Mouse (Mus musculus): ENCODE measurements at regions not wholly inside any gene's neighbourhood (a gene's known extent, or its start where the extent isn't known, plus 50 kb on each side); places are given as distances from the start of the nearest gene placed in this dataset.
A peak's percentile ranks its signal among the peaks of the same experiment; 100 is the strongest.

DNA sequence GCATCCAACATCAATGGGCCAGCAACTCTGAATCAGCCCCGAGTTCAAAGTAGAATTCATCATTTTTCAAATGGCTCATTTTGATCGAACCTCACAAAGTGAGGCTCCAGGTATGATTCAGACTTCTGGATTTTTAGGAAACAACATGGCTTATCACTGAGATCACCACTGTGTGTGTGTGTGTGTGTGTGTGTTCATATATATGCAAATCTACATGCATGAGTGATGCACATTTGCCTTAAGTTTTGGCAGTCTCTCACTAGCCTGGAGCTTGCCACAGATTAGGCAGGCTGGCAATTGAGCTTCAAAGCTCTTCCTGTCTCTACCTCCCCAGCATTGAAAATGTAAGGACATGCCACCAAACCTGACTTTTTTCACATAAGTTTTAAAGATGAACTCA lies 195.1 kb upstream of the Mindy3 start:
- DNase-seq (ENCODE audit: low read depth in 2 of 2, low spot score in 2 of 2) = no peak

DNA sequence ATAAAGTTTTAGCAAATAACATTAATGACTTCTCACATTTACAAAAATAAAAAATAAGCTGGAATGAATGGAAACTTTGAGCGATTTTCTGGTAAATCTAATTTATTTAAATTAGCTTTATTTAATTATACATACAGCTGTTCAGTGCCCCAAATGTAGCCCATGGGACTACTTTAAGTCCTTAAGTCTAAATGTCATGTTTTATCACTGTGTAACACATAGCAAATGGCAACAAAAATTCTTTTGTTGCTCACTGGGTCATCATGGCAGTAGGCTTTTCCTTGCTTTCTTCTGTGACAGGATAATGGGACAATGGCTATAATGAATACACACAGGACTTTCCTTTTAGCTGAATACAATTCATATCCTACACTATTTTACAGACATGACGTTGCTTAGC lies 194.6 kb upstream of the Mindy3 start:
- DNase-seq (ENCODE audit: low read depth in 2 of 2, low spot score in 2 of 2) = no peak

DNA sequence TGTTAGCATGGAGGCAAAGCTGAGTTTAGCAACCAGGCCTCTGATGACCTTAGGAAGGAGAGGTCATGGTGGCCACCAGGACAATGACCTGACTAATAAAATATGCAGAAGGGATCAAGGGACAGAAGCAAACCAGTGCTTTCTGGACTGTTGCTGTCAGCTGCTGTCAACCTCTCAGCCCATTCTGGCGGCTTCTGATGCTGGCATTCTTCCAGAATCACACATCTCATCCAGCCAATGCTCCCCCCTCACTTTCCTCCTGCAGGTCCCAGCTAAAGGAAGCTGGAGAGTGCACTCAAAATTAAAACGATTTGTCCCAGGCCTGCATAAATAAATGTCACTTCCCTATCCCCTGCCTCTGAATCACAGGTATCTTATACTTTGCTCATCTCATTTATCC lies 163.3 kb upstream of the Mindy3 start:
- no peak for DNase-seq (ENCODE audit: low read depth in 2 of 2, low spot score in 2 of 2)

GRCm38 (mm10) chr2:12557736-12558135 lies 138.5 kb upstream of the Mindy3 start:
- no peak for DNase-seq (ENCODE audit: low read depth in 2 of 2, low spot score in 2 of 2)

DNA sequence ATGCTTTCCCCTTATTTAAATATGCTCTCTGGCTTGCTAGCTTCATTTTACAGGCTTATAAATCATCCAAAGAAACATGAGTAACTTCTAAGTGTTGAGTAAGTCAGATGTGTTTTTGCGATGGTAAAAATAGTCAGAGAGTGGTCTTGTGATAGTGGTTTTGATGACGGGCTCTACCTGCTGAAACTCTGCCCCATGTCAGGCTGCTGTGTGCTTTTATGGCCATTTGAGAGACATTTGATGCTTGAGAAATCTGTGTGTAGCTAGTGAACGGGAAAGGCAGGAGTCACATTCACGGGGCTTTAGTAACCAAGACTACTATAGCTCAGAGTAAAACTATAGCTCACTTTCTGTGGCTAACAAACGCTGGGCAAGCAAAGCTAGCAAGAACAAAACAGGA lies 103.1 kb upstream of the Mindy3 start:
- no peak for DNase-seq (ENCODE audit: low read depth in 2 of 2, low spot score in 2 of 2)

GRCm38 (mm10) chr2:12521744-12522143 lies 102.5 kb upstream of the Mindy3 start:
- no peak for DNase-seq (ENCODE audit: low read depth in 2 of 2, low spot score in 2 of 2)

GRCm38 (mm10) chr2:12492369-12492768 lies 73.1 kb upstream of the Mindy3 start:
- peak in 1 of 2 experiments; percentile 24 for DNase-seq (ENCODE audit: low read depth in 2 of 2, low spot score in 2 of 2)

- no peak for DNase-seq (ENCODE audit: low read depth in 2 of 2, low spot score in 2 of 2)
Observed at GRCm38 (mm10) chr2:12469440-12470339, 50.4 kb upstream of the Mindy3 start.

All from CD8-positive naive resting alpha-beta T cell, adult 2 months (primary cell).